Mouse (Mus musculus) forelimb bud, embryonic 11.5 days (tissue): Measurements from ENCODE around the gene Hils1.
A peak's percentile ranks its signal among the peaks of the same experiment; 100 is the strongest.

ENCODE experiments used
- DNase-seq: peaks from one replicate; pipeline ENCODE4 v3.0.0-alpha.2; 2012; ENCODE audit warnings: low read depth, low spot score

The Hils1 gene

DNA sequence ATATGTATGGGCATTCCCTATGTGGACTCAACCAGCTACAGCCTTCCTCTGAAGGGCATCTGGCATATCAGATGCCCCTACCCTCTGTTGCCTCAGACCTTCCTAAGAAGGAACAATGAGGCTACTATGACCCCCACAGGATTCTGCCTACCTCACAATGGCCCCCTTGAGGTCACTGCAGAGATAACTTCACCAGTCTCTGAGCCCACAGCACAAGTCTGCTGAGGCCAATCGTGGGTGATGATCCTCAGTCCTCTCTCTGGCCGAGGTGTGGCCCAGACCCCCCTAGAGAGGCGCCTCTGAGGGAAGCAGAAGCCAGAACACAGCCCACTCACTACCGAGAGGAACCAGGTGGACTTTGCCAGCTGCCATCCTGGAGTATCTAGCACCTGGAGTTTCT is at the start of gene Hils1:
TSS of gene Hils1 (plus strand) at position 175 of the 400 bp plus-strand sequence.
- DNase-seq, result no peak

DNA sequence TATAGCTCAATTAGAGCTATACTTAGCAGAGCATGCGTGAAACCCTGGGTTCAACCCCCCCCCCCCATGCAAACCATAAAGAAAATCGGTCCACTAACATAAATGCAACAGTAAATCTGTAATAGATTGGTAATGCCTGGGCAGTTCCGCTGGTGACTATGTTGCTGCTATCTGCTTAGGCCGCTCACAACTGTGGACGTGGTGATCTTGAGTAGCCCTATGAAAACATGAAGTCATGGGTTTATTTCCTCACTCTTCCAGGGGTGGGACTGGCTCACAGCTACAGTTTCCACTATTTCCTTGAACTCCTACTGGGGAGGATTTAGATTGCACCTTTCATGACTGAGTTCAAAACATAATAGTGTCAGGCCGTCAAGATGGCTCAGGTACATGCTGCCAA is 49.7 kb upstream of the Hils1 start:
- no peak for DNase-seq

DNA sequence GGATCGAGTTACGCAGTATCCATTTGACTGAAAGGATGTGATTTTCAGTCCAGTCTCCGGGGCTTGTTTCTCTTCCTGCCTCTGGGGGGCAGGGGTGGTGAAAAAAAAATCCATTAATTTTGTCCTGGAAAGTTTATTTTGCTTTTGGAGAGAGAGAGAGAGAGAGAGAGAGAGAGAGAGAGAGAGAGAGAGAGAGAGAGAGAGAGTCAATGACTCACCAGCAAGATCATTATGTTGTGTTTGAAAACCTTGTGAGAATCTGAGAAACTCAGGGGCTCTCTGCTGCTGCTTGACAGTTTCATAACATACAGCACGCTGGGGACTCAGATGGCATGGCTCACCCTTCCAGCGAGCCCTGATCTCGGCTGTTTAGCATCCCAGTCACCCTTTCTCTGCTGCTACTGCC is 46.4 kb upstream of the Hils1 start:
- DNase-seq, result no peak

DNA sequence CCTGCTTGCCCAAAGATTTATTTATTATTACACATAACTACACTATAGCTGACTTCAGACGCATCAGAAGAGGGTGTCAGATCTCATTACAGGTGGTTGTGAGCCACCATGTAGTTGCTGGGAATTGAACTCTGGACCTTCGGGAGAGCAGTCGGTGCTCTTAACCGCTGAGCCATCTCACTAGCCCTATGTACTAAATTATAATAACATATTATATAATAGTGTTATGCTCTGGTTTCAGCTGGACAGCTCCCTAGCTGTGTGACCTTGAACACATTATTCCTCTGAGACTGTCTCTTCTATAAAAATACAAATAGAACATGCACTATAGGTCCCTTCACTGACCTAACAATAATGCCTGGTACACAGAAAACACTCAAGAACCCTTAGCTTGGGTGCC is 42.4 kb upstream of the Hils1 start:
- DNase-seq, result no peak

DNA sequence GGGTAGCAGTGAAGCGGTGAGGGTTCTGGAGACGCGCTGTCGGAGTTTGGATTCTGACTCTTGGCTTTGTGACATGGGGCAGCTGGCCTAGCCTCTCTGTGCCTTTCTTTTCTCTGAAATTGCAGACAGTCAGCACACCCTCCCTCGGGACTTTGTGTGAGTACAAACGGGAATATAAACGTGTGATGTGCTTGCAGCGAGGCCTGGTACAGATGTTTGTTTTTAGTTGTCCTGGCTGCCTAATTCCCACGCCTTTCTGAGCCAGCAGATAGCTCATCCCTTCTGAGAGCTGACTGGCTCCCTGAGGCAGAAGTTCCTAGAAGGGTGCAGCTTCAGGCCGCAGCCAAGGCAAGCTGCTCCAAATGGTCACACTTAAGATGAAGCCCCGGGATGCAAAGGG is 41.0 kb upstream of the Hils1 start:
- no peak for DNase-seq

DNA sequence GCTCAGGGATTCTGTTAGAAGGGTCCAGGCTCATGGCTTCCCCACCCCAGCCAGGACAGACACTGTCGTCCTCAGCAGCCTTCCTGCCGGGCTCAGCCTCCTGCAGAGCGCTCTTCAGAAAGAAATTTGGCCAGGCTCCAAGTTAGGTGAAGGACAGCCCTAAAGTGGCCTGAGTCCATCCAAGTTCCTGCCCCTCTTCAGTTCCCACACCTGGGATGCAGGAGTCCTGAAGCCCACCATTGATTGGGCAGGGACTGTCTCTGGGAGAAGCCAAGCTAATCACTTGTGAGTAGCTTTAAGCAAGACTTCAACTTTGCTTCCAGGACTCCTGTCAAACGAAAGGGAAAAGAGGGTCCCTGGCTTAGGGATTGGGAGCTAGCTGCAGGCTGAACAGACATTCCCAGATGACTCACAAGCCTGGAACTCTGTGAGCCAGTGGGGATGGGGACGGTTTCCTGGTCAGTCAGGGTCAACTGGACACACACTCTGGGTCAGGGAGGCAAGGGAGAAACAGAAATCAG is 39.6 kb upstream of the Hils1 start:
- no peak for DNase-seq

DNA sequence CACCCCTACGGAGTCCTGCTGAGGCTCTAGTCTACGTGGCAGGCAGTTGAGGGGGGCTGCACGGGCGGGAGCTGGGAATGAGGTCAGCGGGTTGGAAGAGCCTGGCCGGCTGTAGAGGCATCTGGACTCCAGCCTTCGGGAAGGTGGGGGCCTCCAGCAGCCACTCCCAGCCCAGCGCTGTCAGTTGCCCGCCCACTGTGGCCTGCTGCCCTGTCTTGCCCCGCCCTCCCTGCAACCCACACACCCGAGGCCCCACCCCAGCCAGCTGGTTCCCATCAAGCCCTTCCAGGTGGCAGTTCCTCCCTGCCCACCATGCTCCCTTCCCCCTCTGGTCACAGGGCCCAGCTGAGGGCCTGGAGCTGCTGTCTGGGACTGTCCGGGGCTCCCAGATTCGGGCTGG is 38.6 kb upstream of the Hils1 start:
- DNase-seq, result peak; percentile 94

DNA sequence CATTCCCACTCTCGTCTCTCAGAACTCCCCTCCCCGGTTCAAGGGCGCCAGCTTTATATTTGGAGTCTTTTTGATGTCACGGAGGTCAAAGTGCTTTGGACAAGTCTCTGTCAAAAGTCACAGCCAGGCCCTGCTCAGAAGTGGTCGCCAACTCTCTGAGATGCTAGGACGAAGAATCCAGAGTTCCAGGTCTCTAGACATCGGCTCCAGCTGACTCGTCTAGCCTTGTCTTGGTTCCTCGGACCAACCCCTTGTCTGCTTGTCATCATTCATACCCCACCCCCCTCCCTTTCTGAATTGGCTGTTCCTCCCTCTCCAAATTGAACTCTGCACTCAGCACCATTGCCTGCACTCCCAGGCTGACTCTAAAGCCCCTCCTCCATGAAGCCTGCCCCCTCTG is 37.8 kb upstream of the Hils1 start:
- DNase-seq, result no peak

DNA sequence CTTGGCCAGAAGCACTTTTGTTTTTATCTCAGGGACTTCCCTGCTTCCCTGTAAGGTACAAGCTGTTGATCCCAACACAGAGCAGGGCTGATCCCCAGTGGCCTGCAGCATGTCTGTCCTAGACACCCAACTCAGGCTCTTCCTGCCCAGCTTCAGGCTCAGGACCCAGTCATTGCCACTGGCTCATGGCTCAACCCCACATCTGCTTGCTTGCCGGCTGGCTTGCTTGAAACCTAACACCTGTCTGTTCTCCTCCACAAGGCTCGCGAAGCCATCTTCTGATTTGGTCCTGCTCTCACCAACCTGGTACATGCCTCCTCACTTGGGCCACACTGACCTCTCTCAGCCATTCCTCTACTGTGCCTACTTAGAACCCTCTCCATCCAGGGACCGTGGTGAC is 37.2 kb upstream of the Hils1 start:
- DNase-seq, result no peak

DNA sequence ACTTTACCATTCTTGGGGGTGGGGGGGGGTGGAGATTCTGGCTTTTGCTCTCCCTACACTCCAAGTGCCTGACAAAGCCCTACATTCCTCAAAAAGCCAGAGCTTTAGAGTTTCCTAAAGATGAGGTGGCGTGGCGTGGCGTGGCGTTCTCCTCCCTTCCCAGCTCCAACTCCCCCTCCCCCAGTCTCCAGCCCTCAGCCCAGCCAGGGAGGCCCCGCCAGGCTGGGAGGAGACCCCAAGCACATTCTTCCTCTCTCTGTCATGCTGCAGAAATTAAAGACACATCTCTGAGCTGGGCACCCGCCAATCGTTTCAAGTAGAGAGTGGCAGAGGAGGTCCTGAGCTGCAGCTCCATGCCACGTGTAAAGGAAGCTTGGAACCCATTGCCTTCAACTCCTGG is 33.8 kb upstream of the Hils1 start:
- DNase-seq, result peak; percentile 48

DNA sequence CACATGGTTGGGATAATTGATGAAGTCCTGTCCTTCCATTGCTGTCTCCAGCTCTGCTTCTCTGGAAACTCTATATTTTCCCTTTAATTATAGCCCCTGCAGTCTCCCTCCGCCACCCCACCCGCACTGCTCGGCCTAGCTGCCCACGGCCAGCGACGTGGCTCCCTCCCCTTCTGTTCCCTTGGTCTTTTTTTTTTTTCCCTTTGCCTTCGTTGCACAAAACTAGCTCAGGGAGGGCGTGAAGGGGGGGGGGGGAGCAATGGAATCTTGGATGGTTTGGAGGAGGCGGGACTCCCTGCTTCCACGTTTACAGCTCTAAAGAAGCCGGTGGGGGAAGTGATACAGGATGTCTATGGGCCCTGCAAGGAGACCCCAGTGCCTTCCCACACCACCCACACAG is 32.9 kb upstream of the Hils1 start:
- DNase-seq, result no peak

DNA sequence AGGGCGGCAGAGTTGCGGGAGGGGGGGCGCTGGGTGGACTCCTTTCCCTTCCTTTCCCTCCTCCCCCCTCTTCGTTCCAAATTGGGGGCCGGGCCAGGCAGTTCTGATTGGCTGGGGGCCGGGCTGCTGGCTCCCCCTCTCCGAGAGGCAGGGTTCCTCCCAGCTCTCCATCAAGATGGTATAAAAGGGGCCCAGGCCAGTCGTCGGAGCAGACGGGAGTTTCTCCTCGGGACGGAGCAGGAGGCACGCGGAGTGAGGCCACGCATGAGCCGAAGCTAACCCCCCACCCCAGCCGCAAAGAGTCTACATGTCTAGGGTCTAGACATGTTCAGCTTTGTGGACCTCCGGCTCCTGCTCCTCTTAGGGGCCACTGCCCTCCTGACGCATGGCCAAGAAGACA is 31.3 kb upstream of the Hils1 start, which contains the start of gene Col1a1:
TSS of gene Col1a1 (plus strand) at position 180 of the 400 bp plus-strand sequence.
- no peak for DNase-seq

DNA sequence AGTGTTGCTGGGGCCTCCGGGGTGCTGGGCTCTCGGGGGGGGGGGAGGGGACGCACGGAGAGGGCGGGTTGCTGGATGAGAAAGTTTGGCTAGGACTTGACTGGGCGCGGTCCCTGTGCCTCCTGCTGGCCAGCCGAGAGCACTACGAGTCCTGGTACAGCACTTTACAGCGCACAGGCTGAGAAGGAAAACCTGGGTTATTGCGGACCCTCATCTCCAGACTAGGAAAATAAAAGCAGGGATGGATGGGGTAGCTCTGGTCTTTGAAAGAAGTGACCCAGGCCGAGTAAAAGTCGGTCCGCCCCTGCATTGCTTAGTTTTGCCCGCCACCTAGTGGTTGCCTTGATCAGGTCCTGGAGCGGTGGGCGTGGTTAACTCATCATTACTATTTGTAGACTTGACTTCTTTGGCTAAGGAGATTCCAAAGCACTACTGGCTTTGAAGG is 30.5 kb upstream of the Hils1 start:
- peak; percentile 95 for DNase-seq

DNA sequence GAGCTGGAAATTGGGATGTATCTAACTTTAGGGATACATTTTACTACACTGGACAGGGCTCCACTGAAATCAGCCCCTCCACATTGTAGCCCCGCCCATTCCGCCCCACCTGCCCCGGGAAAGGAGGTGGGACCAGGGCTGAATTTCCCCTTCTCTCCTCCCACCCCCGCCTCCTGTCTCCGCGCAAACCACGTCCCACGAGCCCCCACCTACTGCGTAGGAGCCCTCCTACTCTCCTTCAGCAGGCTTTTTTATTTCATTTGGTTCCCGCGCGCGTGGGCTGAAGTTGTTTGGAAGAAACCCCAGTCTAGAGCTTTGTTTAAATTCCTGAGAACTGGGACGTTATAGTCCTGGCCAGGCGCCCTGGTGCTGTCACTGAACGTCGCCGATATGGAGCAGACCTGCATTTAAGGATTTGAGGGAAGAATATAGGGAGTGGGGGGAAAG is 30.0 kb upstream of the Hils1 start:
- no peak for DNase-seq

DNA sequence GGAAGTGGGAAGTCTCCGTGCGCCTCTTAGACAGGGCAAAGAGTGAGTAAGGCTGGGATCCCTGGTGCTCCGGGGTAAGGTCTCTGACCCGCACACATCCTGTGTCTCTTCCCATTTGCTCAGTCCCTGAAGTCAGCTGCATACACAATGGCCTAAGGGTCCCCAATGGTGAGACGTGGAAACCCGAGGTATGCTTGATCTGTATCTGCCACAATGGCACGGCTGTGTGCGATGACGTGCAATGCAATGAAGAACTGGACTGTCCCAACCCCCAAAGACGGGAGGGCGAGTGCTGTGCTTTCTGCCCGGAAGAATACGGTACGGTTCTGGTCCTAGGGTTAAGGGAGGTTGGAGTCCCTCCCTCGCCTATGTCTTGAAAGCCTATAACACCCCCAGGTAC is 29.6 kb upstream of the Hils1 start:
- no peak for DNase-seq

DNA sequence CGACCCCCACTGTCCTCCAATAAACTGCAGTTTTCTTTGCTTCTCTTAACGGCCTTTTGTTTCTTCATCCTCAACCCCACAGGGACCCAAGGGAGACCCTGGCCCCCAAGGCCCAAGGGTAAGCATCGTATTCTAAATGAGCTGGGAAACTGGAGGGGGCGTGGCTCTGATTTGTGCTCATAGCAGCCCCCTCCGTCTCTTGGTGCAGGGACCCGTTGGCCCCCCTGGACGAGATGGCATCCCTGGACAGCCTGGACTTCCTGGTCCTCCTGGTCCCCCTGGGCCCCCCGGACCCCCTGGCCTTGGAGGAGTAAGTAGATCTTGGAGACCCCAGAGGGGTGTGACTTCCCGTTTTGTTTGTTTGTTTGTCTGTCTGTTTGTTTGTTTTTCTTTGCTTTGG is 29.1 kb upstream of the Hils1 start:
- no peak for DNase-seq

DNA sequence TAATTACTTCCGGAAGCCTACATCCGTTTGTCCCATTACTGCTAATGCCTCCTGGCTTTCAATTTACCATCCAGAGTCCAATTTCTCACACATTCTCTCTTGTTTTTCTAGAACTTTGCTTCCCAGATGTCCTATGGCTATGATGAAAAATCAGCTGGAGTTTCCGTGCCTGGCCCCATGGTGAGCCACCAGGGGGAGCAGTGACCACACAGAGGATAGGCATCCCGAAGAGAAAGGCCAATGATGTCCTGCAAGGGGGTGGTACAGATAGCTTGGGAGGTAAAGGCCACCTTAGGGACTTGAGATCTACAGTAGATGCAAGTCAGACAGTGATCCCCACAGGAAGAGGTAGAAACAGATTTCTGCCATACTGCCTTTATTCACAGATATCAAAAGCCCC is 28.1 kb upstream of the Hils1 start:
- peak; percentile 63 for DNase-seq

DNA sequence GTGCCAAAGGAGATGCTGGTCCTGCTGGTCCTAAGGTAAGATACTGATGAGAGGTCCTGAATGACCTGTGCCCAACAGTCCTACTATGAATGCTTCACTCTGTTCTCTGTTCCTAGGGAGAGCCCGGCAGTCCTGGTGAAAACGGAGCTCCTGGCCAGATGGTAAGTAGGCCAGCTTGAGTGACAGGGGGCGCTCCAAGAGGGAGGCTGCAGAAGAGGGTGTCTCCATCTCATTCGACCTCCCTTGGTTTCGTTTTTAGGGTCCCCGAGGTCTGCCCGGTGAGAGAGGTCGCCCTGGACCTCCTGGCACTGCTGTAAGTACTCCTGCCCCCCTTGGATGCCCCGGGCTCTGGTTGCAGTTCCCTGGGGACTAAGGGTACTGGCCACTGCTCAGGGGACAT is 26.3 kb upstream of the Hils1 start:
- no peak for DNase-seq

DNA sequence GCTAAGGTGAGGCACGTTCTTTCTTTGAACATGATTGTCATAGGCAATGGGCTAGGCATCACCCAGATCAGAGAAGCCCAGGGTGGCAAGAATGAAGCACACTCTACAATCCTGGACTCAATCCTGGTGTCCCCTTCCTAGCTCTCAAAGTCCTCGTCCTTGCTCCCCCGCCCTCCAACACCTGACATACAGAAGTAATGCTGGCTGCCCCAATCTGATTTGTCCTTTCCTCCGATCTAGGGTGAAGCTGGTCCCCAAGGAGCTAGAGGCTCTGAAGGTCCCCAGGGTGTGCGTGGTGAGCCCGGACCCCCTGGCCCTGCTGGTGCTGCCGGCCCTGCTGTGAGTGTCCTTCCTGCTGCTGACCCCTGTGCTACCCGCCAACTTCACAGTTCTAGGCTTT is 25.6 kb upstream of the Hils1 start:
- DNase-seq, result no peak

DNA sequence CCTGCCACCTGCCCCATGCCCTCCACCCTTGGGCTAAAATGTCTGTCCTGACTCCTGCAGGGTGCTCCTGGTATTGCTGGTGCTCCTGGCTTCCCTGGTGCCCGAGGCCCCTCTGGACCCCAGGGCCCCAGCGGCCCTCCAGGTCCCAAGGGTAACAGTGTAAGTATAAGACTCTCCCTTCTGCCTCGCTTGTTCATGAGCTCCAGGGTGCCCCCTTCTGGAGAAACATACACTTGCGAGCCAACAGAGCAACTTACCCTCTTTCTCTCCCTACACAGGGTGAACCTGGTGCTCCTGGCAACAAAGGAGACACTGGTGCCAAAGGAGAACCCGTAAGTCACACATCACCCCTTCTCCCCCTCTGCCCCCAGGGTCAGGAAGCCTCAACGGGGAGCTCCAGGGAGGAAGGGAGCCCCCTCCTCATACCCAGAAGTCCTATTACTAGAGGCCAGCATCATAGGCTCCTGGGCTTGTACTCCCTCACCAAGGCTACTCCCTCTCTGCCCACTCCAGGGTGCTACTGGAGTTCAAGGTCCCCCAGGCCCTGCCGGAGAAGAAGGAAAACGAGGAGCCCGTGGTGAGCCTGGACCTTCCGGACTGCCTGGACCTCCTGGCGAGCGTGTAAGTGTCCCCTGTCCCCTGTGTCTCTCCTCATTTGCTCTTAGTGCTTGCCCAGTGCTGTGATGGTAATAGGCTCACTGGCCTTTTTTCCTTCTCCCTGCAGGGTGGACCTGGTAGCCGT is 24.9 kb upstream of the Hils1 start:
- DNase-seq, result no peak

DNA sequence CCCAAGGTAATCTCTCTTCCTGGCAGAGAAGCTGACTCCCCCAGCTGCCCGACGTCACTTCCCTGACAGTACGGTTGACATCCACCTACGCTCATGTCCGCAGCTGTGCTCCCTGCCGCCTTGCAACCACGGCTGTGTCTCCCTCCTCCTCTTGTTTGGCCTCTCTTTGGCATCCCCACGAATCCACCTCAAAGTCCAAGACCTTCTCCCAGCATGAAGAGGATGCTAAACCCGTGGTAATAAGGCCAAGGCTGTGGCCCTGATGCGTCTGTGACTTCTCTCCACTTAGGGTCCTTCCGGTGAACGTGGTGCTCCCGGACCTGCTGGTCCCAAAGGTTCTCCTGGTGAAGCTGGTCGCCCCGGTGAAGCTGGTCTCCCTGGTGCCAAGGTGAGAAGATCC is 24.3 kb upstream of the Hils1 start:
- DNase-seq, result no peak

DNA sequence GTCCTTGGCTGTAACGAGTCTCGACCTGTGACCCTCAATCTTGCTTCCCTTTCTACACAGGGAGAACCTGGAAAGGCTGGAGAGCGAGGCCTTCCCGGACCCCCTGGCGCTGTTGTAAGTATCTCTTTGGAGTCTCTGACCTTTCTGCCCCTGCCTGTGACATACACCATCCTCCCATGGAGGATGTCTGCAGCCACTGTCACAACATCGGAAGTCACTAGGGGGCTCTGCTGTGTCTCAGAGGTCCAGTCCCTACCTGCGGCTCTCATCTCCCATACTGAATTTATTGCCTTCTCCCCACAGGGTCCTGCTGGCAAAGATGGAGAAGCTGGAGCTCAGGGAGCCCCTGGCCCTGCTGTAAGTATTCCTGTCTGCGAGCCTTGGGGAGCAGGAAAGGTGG is 23.1 kb upstream of the Hils1 start:
- DNase-seq, result no peak

DNA sequence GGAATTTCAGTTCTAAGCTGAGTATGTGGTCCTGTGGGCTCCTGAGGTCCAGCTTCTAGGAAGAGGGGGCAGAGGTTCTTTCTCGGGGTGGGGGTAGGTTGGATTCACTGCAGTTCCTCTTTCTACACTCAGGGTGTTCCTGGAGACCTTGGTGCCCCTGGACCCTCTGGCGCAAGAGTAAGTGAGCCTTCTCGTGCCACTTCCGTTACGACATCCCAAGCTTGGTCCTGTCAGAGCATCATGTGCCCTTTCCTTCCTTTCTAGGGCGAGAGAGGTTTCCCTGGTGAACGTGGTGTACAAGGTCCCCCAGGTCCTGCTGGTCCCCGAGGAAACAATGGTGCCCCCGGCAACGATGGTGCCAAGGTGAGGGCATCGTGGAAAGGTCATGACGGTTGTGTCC is 22.2 kb upstream of the Hils1 start:
- no peak for DNase-seq

DNA sequence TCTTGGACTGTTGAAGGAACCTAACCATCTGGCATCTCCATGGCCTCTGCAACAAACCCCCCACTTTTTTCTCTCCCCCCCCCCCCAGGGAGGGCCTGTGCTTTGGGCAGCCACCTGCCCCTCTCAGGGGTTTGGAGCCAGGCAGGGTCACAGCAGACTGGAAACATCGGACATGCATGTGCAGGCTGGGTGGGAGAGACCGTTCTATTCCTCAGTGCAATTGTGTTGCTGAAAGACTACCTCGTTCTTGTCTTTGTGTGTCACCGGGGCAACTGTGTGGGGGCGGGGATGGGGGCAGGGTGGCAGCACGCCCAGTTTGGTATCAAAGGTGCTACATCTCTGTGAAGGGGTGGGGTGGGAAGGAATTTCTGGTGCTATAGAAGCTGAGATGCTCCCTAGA is 15.2 kb upstream of the Hils1 start:
- no peak for DNase-seq
